Mouse (Mus musculus): ENCODE results near the gene Pde4a.
A peak's percentile ranks its signal among the peaks of the same experiment; 100 is the strongest.
"Not testable (repeated sequence)": the region's sequence is repeated elsewhere in the genome, so short reads cannot be mapped to it uniquely, and the experiment has no call there.

The Pde4a gene

DNA sequence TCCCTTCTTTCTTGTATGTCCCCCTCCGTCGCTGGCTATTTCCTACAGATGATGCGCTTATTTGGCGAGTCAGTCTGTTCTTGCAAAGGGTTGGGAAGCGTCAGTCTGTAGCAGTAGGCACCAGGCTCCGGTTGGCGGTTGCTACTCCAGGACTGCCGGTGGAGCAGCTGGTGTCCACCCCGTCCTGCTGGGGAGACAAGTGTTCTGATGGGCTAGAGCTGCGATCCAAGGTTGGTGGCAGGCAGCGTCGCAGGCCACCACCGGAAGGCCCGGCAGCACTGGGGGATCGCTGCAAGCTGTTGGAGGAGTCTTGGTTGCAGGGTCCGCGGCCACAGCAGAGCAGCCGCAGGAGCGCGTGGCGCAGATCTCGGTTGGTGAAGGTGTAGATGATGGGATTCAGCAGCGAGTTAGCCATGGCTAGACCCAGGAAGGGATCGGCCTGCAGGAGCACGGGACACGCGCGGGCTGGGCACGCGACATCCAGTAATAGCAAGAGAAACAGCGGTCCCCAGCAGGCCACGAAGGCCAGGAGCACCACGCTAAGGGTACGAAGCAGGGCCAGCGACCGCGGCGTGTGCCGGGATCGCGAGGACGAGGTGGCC is 78.4 kb downstream of the Pde4a start:
- no peak for DNase-seq (ENCODE audit: low spot score in 2 of 2)

DNA sequence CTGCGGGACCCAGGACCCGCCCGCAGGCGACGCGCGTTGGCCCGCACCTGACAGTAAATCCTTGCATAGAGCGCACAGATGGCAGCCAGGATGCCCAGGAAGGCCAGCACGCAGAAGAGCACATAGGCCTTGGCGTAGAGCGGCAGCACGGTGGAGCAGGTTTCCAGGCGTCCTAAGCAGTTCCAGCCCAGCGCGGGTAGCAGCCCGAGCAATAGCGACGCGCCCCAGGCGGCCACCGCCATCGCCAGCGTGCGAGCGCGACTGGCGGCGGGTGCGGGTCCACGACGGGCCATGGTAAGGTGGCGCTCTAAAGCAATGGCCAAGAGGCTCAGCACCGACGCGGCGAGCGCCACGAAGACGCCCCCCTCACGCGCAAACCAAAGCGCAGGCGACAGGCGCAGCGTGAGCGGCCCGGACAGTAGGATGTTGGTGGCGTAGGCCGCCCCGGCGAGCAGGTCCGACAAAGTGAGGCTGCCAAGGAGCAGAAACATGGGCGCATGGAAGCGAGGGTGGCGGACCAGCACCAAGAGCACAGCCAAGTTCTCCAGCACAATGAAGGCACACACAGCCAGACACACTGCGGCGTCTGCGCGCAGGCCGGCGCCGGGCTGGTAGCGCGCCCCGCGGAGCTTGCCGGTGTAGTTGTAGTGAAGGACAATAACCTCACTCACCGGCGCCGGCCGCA is 79.1 kb downstream of the Pde4a start:
- peak in 1 of 2 experiments; percentile 44 for DNase-seq (ENCODE audit: low spot score in 2 of 2)

DNA sequence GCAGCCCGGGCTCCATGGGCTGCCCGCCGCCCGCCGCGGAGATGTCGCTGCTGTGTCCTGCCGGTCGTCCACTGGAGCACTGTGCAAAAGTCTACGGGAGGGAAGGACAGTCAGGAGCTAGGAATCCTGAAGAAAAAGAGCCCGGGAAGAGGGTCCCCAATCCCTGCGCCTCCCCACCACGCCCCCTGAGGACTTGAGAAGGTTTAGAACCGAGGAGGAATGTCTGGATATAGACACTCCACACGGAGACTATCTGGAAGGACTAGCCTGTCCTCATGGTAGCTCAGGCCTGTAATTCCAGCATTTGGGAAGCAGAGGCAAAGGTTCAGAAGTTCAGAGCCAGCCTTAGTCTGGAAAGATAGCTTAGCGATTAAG is 79.6 kb downstream of the Pde4a start:
- no peak for DNase-seq (ENCODE audit: low spot score in 2 of 2)

- no peak for DNase-seq (ENCODE audit: low spot score in 2 of 2)
Observed at GRCm38 (mm10) chr9:21246342-21246741, 80.8 kb downstream of the Pde4a start.

DNA sequence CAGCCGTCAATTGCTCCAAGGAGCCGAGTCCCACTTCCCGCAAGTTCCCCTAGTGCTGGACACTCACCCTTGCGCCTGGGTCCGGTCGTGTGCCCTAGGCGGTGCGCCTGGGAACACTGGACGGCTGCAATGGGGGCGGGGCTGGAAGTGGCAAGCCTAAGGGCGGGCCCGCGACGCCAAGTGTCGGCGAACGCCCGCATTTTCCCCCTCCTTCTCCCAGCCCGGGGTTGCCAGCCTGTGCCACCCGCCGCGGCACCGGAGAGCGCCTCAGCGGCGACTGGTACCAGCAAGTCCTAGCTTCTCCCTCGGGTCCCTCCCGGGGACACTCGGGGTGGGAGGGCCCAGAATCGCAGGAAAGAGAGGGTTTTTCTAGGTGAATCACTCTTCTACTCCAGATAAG is 82.8 kb downstream of the Pde4a start, which contains the start of gene S1pr5:
Gene S1pr5 (minus strand): TSS at position 118 of the 400 bp plus-strand sequence.
- DNase-seq (ENCODE audit: low spot score in 2 of 2), result peak; percentile 34 to 41

- no peak for DNase-seq (ENCODE audit: low spot score in 2 of 2)
Observed at GRCm38 (mm10) chr9:21249629-21250508, 84.4 kb downstream of the Pde4a start.

- no peak for DNase-seq (ENCODE audit: low spot score in 2 of 2)
Observed at GRCm38 (mm10) chr9:21250509-21250908, 85.0 kb downstream of the Pde4a start.

DNA sequence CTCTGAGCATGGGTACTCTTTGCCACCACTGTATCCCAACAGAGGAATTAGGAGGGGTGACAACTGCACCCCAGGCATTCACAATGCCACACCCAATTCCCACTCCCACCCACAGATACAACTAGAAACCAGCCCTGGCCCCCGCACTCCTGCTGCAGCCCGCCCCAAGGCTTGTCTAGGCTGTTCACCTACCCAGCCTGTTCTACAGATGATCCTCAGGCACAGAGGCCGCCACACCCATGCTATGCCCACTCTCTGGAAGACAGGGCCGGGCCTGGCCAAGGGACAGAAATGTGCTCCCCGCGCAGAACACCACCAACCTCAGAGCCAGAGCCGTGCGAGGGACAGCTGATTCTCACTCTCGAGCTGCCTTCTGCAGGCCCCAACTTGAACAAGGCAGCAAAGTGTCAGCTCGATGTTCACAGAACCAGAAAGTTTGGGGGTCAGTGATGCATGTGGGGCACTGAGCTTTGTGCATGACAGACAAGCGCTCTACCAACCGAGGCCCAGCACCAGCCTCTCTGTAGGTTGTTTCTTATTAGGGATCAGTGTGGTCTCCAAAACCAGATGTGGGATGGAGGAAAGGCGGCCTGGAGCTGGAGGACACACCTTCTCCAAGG is 85.7 kb downstream of the Pde4a start:
- peak in 1 of 2 experiments; percentile 34 for DNase-seq (ENCODE audit: low spot score in 2 of 2)

DNA sequence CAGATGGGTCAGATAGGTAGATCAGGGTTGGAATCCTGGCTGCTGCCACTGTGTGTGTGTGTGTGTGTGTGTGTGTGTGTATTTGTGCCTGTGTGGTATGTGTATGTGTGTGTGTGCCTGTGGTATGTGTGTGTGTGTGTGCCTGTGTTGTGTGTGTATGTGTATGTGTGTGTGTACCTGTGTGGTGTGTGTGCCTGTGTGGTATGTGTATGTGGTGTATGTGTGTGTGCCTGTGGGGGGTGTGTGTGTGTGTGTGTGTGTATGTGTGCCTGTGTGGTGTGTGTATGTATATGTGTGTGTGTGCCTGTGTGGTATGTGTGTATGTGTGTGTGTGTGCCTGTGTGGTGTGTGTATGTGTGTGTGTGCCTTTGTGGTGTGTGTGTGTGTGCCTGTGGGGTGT is 89.2 kb downstream of the Pde4a start:
- no peak for DNase-seq (ENCODE audit: low spot score in 2 of 2)

DNA sequence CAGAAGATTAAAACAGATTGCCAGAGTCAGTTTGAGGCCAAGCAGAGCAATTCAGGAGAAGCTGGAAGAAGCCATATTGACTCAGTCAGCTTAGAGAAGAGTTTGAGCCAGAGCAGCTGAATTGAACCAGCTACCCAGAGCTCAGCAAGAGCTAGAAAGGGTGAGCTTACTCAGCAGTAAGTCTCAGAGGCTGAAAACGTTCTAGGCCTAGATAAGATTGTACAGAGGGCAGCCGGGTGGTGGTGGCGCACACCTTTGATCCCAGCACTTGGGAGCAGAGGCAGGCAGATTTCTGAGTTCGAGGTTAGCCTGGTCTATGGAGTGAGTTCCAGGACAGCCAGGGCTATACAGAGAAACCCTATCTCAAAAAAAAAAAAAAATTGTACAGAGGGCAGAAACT is 90.8 kb downstream of the Pde4a start:
- DNase-seq (ENCODE audit: low spot score in 2 of 2), result not testable (repeated sequence)

GRCm38 (mm10) chr9:21260491-21261040 is 95.1 kb downstream of the Pde4a start:
- no peak for DNase-seq (ENCODE audit: low spot score in 2 of 2)

- no peak for DNase-seq (ENCODE audit: low spot score in 2 of 2)
Observed at GRCm38 (mm10) chr9:21261831-21262230, 96.3 kb downstream of the Pde4a start.
